Mouse (Mus musculus): ENCODE data around the gene Tada3. TPM values are rescaled to one million over a fixed set of nuclear protein-coding genes. Genes with fewer than 3 reads are reported as not detected.

Gene Tada3
- total RNA-seq, 2 experiments from 2014 or later, result 22.0 to 23.5 TPM

GRCm38 (mm10) chr6:113390715-113391114 lies 13.0 kb upstream of the Tada3 start:
- intact Hi-C loops (cut with DNase I), result no loop called here
- no peak for DNase-seq

- no peak for DNase-seq
- intact Hi-C loops (cut with DNase I), result no loop called here
These were observed 11.3 kb upstream of the Tada3 start, which contains the start of gene Ttll3 for GRCm38 (mm10) chr6:113388960-113389359. Ttll3 (plus strand) TSS chr6:113389260.

GRCm38 (mm10) chr6:113386025-113386424 lies 8.3 kb upstream of the Tada3 start:
- intact Hi-C loops (cut with DNase I), result no loop called here
- no peak for DNase-seq

GRCm38 (mm10) chr6:113385160-113385714 lies 7.6 kb upstream of the Tada3 start:
- intact Hi-C loops (cut with DNase I), result no loop called here
- DNase-seq, result no peak

- DNase-seq, result no peak
- intact Hi-C loops (cut with DNase I), result no loop called here
These were observed 6.8 kb upstream of the Tada3 start for GRCm38 (mm10) chr6:113384351-113384927.

- DNase-seq, result no peak
- intact Hi-C loops (cut with DNase I), result no loop called here
These were observed 2.8 kb upstream of the Tada3 start for GRCm38 (mm10) chr6:113380480-113380879.

- intact Hi-C loops (cut with DNase I), result loop anchor here (2.0 kb wide), 1 partner anchor 72 kb away; the partner anchor contains the start of gene Brpf1
- no peak for DNase-seq
These were observed 1.6 kb upstream of the Tada3 start for GRCm38 (mm10) chr6:113379246-113379645.

GRCm38 (mm10) chr6:113377172-113377495 lies 549 bp downstream of the Tada3 start:
- DNase-seq, result no peak
- intact Hi-C loops (cut with DNase I), result loop anchor here (2.0 kb wide), 1 partner anchor 42 kb away; no protein-coding TSS in a partner anchor

- DNase-seq, result no peak
- intact Hi-C loops (cut with DNase I), result no loop called here
These were observed 4.2 kb downstream of the Tada3 start for GRCm38 (mm10) chr6:113373491-113373890.

GRCm38 (mm10) chr6:113370194-113370929 lies 7.3 kb downstream of the Tada3 start:
- no peak for DNase-seq
- intact Hi-C loops (cut with DNase I), result no loop called here

GRCm38 (mm10) chr6:113368577-113368976 lies 9.1 kb downstream of the Tada3 start:
- no peak for DNase-seq
- intact Hi-C loops (cut with DNase I), result no loop called here

GRCm38 (mm10) chr6:113368124-113368523 lies 9.6 kb downstream of the Tada3 start:
- DNase-seq, result no peak
- intact Hi-C loops (cut with DNase I), result no loop called here

GRCm38 (mm10) chr6:113367574-113367973 lies 10.1 kb downstream of the Tada3 start:
- intact Hi-C loops (cut with DNase I), result no loop called here
- no peak for DNase-seq

- DNase-seq, result no peak
- intact Hi-C loops (cut with DNase I), result no loop called here
These were observed 11.0 kb downstream of the Tada3 start for GRCm38 (mm10) chr6:113366639-113367038.

- intact Hi-C loops (cut with DNase I), result no loop called here
These were observed 13.1 kb downstream of the Tada3 start for GRCm38 (mm10) chr6:113364518-113365135.

GRCm38 (mm10) chr6:113362241-113362640 lies 15.4 kb downstream of the Tada3 start:
- intact Hi-C loops (cut with DNase I), result no loop called here
- DNase-seq, result no peak

More at GRCm38 (mm10) chr6:113364518-113365135, 13.1 kb downstream of the Tada3 start:
- no peak for DNase-seq

- intact Hi-C loops (cut with DNase I), result no loop called here
- DNase-seq, result no peak
These were observed 16.2 kb downstream of the Tada3 start for GRCm38 (mm10) chr6:113361476-113361875.

- intact Hi-C loops (cut with DNase I), result no loop called here
- DNase-seq, result no peak
These were observed 24.0 kb downstream of the Tada3 start for GRCm38 (mm10) chr6:113353696-113354095.

- no peak for DNase-seq
- intact Hi-C loops (cut with DNase I), result no loop called here
These were observed 24.9 kb downstream of the Tada3 start for GRCm38 (mm10) chr6:113352820-113353219.

- intact Hi-C loops (cut with DNase I), result no loop called here
- DNase-seq, result no peak
These were observed 26.0 kb downstream of the Tada3 start for GRCm38 (mm10) chr6:113351653-113352052.

- intact Hi-C loops (cut with DNase I), result no loop called here
- DNase-seq, result no peak
These were observed 26.5 kb downstream of the Tada3 start for GRCm38 (mm10) chr6:113351161-113351560.

GRCm38 (mm10) chr6:113350538-113350937 lies 27.1 kb downstream of the Tada3 start:
- intact Hi-C loops (cut with DNase I), result no loop called here
- DNase-seq, result no peak

All from heart, postnatal 10 days (tissue).